Mouse (Mus musculus) spleen, embryonic (tissue): ENCODE measurements around the gene Gm21725.
"Not testable (repeated sequence)": the region's sequence is repeated elsewhere in the genome, so short reads cannot be mapped to it uniquely, and the experiment has no call there.

ENCODE experiments used
- CTCF ChIA-PET: fragments of 350-600 bp; sonication (Branson Sonifier 250); formaldehyde crosslinking; loops from one replicate; lab custom pipeline; 2022; lab: Charles Lee

Gm21725 gene

DNA sequence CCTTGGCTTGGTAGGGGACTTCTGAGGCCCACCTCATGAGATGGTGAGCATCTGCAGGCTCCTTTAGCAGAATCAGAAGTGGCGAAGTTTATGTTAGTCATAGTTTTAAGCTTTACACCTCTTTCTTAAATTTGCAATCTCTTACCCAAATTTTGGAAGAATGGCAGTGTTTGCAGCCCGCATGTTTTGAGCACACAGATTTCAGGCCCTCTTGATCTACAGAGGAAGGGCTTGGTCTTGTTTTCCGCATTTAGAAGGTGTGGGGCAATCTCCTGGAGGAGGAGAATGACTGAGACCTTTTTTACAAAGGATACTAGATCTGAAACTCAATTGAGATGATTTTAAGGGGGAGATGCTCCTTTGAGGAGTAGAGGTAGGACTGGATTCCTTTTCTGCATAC, at the start of gene Gm21725:
Gene Gm21725, minus strand, starts transcription at position 101 of the 400 bp plus-strand sequence.
- CTCF ChIA-PET, result not testable (repeated sequence)
